Mouse (Mus musculus): ENCODE measurements around the gene Krt17. TPM values are rescaled to one million over a fixed set of nuclear protein-coding genes. Genes with fewer than 3 reads are reported as not detected.
"Not testable (repeated sequence)": the region's sequence is repeated elsewhere in the genome, so short reads cannot be mapped to it uniquely, and the experiment has no call there.

Gene Krt17
- 0.73 and 63.9 TPM in 2 replicates for polyA plus RNA-seq (2015; fragmentation: Nextera tagmentation; extraction: Ambion mirVana)

DNA sequence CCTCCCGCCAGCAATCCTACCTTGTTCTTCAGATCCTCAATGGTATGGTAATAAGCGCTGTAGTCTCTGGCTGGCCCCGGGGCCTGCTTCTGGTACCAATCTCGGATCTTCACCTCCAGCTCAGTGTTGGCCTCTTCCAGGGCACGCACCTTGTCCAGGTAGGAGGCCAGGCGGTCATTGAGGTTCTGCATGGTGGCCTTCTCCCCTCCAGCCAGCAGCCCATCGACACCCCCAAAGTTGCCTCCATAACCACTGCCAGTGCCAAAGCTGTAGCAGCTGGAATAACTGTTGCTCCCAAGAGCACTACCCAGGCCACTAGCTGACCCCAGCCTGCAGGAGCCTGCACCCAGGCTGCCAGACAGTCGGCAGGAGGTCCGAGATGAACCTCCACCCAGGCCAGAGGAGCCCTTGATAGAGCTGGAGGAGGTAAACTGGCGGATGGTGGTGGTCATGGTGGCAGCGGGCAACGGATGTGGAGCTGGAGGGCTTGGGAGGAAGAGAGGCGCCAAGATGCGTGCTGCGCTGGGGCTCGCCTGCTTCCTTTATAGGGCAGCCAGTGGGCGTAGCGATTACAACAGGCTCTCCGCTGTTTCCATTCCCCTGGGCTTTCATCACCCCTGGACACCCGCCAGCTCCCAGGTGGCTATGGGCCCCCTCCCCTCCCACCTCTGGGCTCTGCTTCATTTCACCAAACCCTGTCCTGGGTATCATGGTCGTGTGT, at the start of gene Krt17:
TSS of gene Krt17 (minus strand) at position 516 of the 721 bp plus-strand sequence.
- WGBS, result 81% methylated on average over 21 of the region's 21 CpGs
- H3K4me1 ChIP-seq, result no peaks in the 10 kb centered on the region
- H3K9me3 ChIP-seq (replicated peaks), result no peaks in the 10 kb centered on the region
- H3K27me3 ChIP-seq (replicated peaks), result 0 out of 2 replicates have a peak, but pooled peaks cover 3% of the 10 kb centered on the region
- H3K9ac ChIP-seq (replicated peaks), result no peak within 1 kb of the TSS
- no peak within 1 kb of the TSS for H3K27ac ChIP-seq (replicated peaks)
- H3K4me2 ChIP-seq, result no peak within 1 kb of the TSS
- no peak within 1 kb of the TSS for H3K4me3 ChIP-seq (replicated peaks)
- ATAC-seq (ENCODE audit: low FRiP score), result no peak
- H3K36me3 ChIP-seq, result no peaks in the 10 kb centered on the region

GRCm38 (mm10) chr11:100308672-100309071, 47.8 kb upstream of the Krt17 start:
- not testable (repeated sequence) for ATAC-seq (ENCODE audit: low FRiP score); H3K9me3 ChIP-seq (replicated peaks); H3K27me3 ChIP-seq (replicated peaks); H3K36me3 ChIP-seq; H3K9ac ChIP-seq (replicated peaks); H3K4me2 ChIP-seq; H3K4me1 ChIP-seq; H3K4me3 ChIP-seq (replicated peaks); H3K27ac ChIP-seq (replicated peaks)
- WGBS, result 94% methylated on average over 6 of the region's 6 CpGs

DNA sequence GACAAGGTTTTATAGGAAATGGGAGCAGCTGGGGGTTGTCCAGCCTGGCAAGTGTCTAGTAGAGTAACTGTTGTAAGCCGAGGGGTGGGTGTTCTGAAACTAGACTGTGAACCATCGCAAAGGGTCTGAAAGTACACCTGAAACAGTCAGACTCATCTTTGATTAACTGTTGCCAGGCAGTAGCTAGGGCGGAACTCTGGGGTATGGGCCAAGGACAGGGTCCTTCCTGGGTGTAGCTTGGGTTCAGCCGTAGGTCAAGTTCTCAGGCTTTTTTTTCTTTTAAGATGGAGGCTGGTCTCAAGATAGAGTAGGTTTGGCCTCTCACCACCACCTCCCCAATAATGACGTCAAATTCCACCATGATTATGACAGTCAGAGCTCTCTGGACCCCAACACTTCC, 47.1 kb upstream of the Krt17 start:
- H3K4me1 ChIP-seq, result peaks cover 7% of the 10 kb centered on the region; the same call in 1 of the 2 replicates
- H3K9me3 ChIP-seq (replicated peaks), result no peaks in the 10 kb centered on the region
- no peak for ATAC-seq (ENCODE audit: low FRiP score)
- 88% methylated on average over 5 of the region's 5 CpGs for WGBS
- H3K4me3 ChIP-seq (replicated peaks), result no peak overlapping the region
- H3K27ac ChIP-seq (replicated peaks), result no peak overlapping the region
- no peak overlapping the region for H3K4me2 ChIP-seq
- H3K36me3 ChIP-seq, result no peaks in the 10 kb centered on the region
- no peaks in the 10 kb centered on the region for H3K27me3 ChIP-seq (replicated peaks)
- H3K9ac ChIP-seq (replicated peaks), result no peak overlapping the region

DNA sequence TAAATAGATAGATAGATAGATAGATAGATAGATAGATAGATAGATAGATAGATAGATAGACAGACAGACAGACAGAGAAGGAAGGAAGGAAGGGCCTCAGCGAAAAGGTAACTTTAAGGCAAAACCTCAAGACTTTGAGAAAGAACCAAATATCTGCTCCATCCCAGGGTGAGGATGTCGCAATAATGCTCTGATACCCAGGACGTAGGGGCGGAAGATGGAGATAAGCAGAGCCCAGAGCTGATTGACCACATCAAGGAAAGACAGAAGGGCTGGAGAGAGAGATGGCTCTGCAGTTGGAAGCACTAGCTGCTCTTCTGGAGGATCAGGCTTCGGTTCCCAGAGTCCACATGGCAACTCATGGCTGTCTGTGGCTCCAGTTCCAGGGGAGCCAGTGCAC, 40.5 kb upstream of the Krt17 start:
- WGBS, result 92% methylated on average over 5 of the region's 5 CpGs

GRCm38 (mm10) chr11:100300293-100300692, 39.5 kb upstream of the Krt17 start:
- 10% methylated on average over 5 of the region's 5 CpGs for WGBS
- no peak overlapping the region for H3K27ac ChIP-seq (replicated peaks)
- peaks cover 6% of the 10 kb centered on the region for H3K4me1 ChIP-seq
- H3K9ac ChIP-seq (replicated peaks), result no peak overlapping the region
- no peak overlapping the region for H3K4me2 ChIP-seq
- no peaks in the 10 kb centered on the region for H3K27me3 ChIP-seq (replicated peaks)
- no peaks in the 10 kb centered on the region for H3K9me3 ChIP-seq (replicated peaks)
- no peak overlapping the region for H3K4me3 ChIP-seq (replicated peaks)
- H3K36me3 ChIP-seq, result no peaks in the 10 kb centered on the region
- ATAC-seq (ENCODE audit: low FRiP score), result no peak

More for the DNA sequence above, 40.5 kb upstream of the Krt17 start:
- Histone ChIP-seq H3K36me3 (no peaks in the 10 kb centered on the region), H3K4me1 (peaks cover 6% of the 10 kb centered on the region), H3K27ac (replicated peaks) (no peak overlapping the region), H3K9me3 (replicated peaks) (no peaks in the 10 kb centered on the region), H3K27me3 (replicated peaks) (no peaks in the 10 kb centered on the region), H3K9ac (replicated peaks) (no peak overlapping the region), H3K4me3 (replicated peaks) (no peak overlapping the region), H3K4me2 (no peak overlapping the region)
- no peak for ATAC-seq (ENCODE audit: low FRiP score)

DNA sequence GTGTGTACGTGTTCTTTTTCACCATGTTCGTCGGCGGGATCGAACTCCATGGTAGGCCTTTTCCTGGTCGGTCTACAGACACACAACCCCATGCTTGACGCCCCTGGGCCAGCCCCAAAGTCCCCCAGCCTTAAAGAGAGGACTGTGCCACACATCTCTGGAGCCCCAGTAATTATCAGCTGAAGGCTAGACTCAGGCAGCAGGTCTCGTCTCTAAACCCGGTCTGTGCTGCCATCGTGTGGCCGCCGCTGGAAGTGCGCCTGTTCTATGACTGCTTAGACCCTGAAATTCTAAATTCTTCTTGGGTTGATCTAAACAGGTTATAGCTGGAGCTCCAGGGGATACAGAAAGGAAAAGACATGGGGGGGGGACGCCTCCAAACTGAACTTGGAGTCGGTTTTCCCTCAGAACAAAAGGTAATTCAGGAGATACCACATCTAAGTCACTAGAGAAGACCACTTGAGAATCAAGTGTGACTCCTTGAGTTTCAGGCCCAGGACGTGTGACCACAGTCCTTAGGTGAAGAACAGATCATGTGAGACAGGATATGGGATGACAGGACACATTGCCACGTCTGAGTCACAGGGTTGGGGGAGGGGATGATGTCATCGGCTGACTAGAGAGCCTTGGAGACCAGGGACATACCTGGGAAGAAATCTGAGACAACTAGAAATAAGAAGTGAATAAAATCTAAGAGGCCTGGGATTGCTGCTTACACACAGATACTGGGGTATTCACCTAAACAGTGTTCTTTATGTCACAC, 37.6 kb upstream of the Krt17 start:
- 0 out of 2 replicates have a peak, but pooled peaks have one; percentile 45 for ATAC-seq (ENCODE audit: low FRiP score)
- peak overlapping the region; percentile 20 for H3K4me3 ChIP-seq (replicated peaks)
- H3K36me3 ChIP-seq, result no peaks in the 10 kb centered on the region
- no peaks in the 10 kb centered on the region for H3K27me3 ChIP-seq (replicated peaks)
- no peaks in the 10 kb centered on the region for H3K9me3 ChIP-seq (replicated peaks)
- H3K9ac ChIP-seq (replicated peaks), result no peak overlapping the region
- 27% methylated on average over 18 of the region's 18 CpGs for WGBS
- H3K4me1 ChIP-seq, result peaks cover 9% of the 10 kb centered on the region
- H3K4me2 ChIP-seq, result peak overlapping the region; percentile 46
- H3K27ac ChIP-seq (replicated peaks), result no peak overlapping the region

DNA sequence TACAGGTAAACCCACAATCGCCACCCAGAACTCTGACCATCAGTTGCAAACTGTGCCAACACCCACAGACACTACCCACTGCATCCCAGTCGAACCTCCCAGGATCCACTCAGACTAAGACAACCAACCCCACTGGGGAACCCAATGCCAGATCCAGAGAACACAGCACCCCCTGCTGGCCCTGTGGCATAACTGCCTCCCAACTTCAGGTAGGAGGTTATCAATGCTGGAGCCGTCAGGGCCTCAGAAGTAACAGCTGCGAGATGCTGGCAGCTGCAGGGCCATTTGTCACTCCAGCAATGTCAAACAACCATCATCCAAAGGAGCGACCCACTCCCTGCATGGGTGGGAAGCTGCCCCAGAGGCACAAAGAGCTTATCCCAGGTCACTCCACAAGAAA, 37.0 kb upstream of the Krt17 start:
- H3K9ac ChIP-seq (replicated peaks), result no peak overlapping the region
- H3K27ac ChIP-seq (replicated peaks), result no peak overlapping the region
- 41% methylated on average over 5 of the region's 5 CpGs for WGBS
- H3K36me3 ChIP-seq, result no peaks in the 10 kb centered on the region
- no peak for ATAC-seq (ENCODE audit: low FRiP score)
- H3K27me3 ChIP-seq (replicated peaks), result no peaks in the 10 kb centered on the region
- H3K4me2 ChIP-seq, result peak overlapping the region; percentile 46
- H3K4me3 ChIP-seq (replicated peaks), result peak overlapping the region; percentile 20; the same call in 1 of the 2 replicates
- peaks cover 9% of the 10 kb centered on the region for H3K4me1 ChIP-seq
- H3K9me3 ChIP-seq (replicated peaks), result no peaks in the 10 kb centered on the region

DNA sequence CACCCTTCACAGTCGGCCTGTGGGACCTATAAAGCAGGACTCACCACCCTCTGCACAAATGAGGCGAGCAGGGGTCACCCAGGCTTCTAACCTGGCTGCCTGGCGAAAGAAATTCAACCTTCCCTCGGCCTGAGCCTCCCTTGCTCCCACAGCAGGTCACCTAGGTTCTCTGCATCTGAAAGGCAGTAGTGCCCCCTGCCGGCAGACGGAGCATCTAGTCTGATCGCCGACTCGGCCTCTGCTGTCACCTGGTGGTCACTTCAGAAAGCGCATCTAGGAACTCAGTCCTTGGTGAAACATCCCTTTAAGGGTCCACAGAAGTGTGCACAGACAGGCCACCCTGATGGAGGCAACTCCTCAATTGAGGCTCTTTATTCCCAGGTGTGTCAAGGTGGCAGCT, 34.5 kb upstream of the Krt17 start:
- ATAC-seq (ENCODE audit: low FRiP score), result peak; percentile 43

DNA sequence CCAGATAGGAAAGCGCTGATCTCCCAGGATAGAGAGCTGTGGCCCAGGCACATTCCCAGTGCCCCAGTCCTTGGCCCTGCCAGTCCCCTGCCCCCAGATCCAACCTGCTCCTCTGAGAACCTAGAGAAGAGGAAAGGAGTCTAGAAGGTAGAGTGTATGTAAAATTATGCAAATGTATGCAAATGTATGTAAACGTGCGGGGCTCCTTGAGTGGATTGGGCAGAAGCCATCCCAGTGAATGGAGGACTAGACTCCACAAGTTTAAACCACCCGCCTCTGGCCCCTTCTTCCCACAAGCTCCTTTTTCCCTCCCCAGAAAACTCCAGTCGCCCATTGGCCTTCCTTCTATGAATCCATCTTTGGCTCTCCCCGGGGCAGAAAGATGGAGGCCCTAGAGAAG, 32.1 kb upstream of the Krt17 start:
- no peak for ATAC-seq (ENCODE audit: low FRiP score)
- H3K27ac ChIP-seq (replicated peaks), result no peak overlapping the region
- peaks cover 5% of the 10 kb centered on the region for H3K4me1 ChIP-seq
- H3K4me3 ChIP-seq (replicated peaks), result no peak overlapping the region
- WGBS, result 42% methylated on average over 6 of the region's 6 CpGs
- no peak overlapping the region for H3K9ac ChIP-seq (replicated peaks)
- no peaks in the 10 kb centered on the region for H3K27me3 ChIP-seq (replicated peaks)
- no peaks in the 10 kb centered on the region for H3K36me3 ChIP-seq
- H3K4me2 ChIP-seq, result no peak overlapping the region
- H3K9me3 ChIP-seq (replicated peaks), result no peaks in the 10 kb centered on the region

More for the DNA sequence above, 34.5 kb upstream of the Krt17 start:
- no peak overlapping the region for H3K9ac ChIP-seq (replicated peaks)
- no peak overlapping the region for H3K27ac ChIP-seq (replicated peaks)
- no peaks in the 10 kb centered on the region for H3K27me3 ChIP-seq (replicated peaks)
- peak overlapping the region; percentile 40; the same call in 1 of the 2 replicates for H3K4me2 ChIP-seq
- peaks cover 9% of the 10 kb centered on the region for H3K4me1 ChIP-seq
- H3K36me3 ChIP-seq, result no peaks in the 10 kb centered on the region
- 10% methylated on average over 10 of the region's 10 CpGs for WGBS
- H3K4me3 ChIP-seq (replicated peaks), result no peak overlapping the region
- no peaks in the 10 kb centered on the region for H3K9me3 ChIP-seq (replicated peaks)

GRCm38 (mm10) chr11:100290235-100290634, 29.4 kb upstream of the Krt17 start:
- Histone ChIP-seq H3K9ac (replicated peaks) (no peak overlapping the region), H3K36me3 (no peaks in the 10 kb centered on the region), H3K9me3 (replicated peaks) (no peaks in the 10 kb centered on the region), H3K27me3 (replicated peaks) (no peaks in the 10 kb centered on the region), H3K4me1 (peaks cover 5% of the 10 kb centered on the region), H3K27ac (replicated peaks) (no peak overlapping the region), H3K4me3 (replicated peaks) (no peak overlapping the region), H3K4me2 (no peak overlapping the region)
- ATAC-seq (ENCODE audit: low FRiP score), result no peak
- 52% methylated on average over 5 of the region's 5 CpGs for WGBS

- Histone ChIP-seq H3K27me3 (replicated peaks) (no peaks in the 10 kb centered on the region), H3K4me2 (no peak overlapping the region), H3K4me3 (replicated peaks) (no peak overlapping the region), H3K27ac (replicated peaks) (no peak overlapping the region), H3K36me3 (no peaks in the 10 kb centered on the region), H3K9ac (replicated peaks) (no peak overlapping the region), H3K4me1 (peaks cover 2% of the 10 kb centered on the region; the same call in 1 of the 2 replicates), H3K9me3 (replicated peaks) (no peaks in the 10 kb centered on the region)
- no peak for ATAC-seq (ENCODE audit: low FRiP score)
- 84% methylated on average over 6 of the region's 6 CpGs for WGBS
Measured at GRCm38 (mm10) chr11:100288942-100289341, 28.1 kb upstream of the Krt17 start.

GRCm38 (mm10) chr11:100287024-100287423, 26.2 kb upstream of the Krt17 start:
- Histone ChIP-seq H3K4me1 (peaks cover 9% of the 10 kb centered on the region; the same call in 1 of the 2 replicates), H3K36me3 (no peaks in the 10 kb centered on the region), H3K4me2 (no peak overlapping the region), H3K4me3 (replicated peaks) (no peak overlapping the region), H3K27me3 (replicated peaks) (no peaks in the 10 kb centered on the region), H3K27ac (replicated peaks) (no peak overlapping the region), H3K9me3 (replicated peaks) (no peaks in the 10 kb centered on the region), H3K9ac (replicated peaks) (no peak overlapping the region)
- 47% methylated on average over 10 of the region's 10 CpGs for WGBS
- ATAC-seq (ENCODE audit: low FRiP score), result no peak

All from neural tube, embryonic 15.5 days (tissue).